Mouse (Mus musculus): ENCODE data around the gene Cdc123.
"Not testable (repeated sequence)": the region's sequence is repeated elsewhere in the genome, so short reads cannot be mapped to it uniquely, and the experiment has no call there.

Gene Cdc123

GRCm38 (mm10) chr2:5844873-5845631 lies at the start of gene Cdc123, which contains the start of gene Nudt5:
Gene Cdc123 (minus strand): TSS chr2:5845164.
Gene Nudt5 (plus strand): TSS chr2:5845019.
- DNase-seq (ENCODE audit: low read depth in 1 of 2, low spot score in 2 of 2) = peak; percentile 58 to 74

GRCm38 (mm10) chr2:5894296-5894695 lies 49.3 kb upstream of the Cdc123 start:
- no peak for DNase-seq (ENCODE audit: low read depth in 1 of 2, low spot score in 2 of 2)

- no peak for DNase-seq (ENCODE audit: low read depth in 1 of 2, low spot score in 2 of 2)
Measured at GRCm38 (mm10) chr2:5889412-5889811, 44.4 kb upstream of the Cdc123 start.

- DNase-seq (ENCODE audit: low read depth in 1 of 2, low spot score in 2 of 2) = no peak
Measured at GRCm38 (mm10) chr2:5888865-5889264, 43.9 kb upstream of the Cdc123 start.

GRCm38 (mm10) chr2:5877446-5877845 lies 32.5 kb upstream of the Cdc123 start:
- DNase-seq (ENCODE audit: low read depth in 1 of 2, low spot score in 2 of 2) = no peak

GRCm38 (mm10) chr2:5869746-5870145 lies 24.8 kb upstream of the Cdc123 start:
- DNase-seq (ENCODE audit: low read depth in 1 of 2, low spot score in 2 of 2) = no peak

- no peak for DNase-seq (ENCODE audit: low read depth in 1 of 2, low spot score in 2 of 2)
Measured at GRCm38 (mm10) chr2:5867681-5868080, 22.7 kb upstream of the Cdc123 start.

GRCm38 (mm10) chr2:5862834-5863233 lies 17.9 kb upstream of the Cdc123 start, which contains the start of gene Gm13199:
Gene Gm13199 (minus strand): TSS chr2:5862934.
- no peak for DNase-seq (ENCODE audit: low read depth in 1 of 2, low spot score in 2 of 2)

- DNase-seq (ENCODE audit: low read depth in 1 of 2, low spot score in 2 of 2) = no peak
Measured at GRCm38 (mm10) chr2:5851866-5852265, 6.9 kb upstream of the Cdc123 start.

GRCm38 (mm10) chr2:5851116-5851515 lies 6.2 kb upstream of the Cdc123 start:
- no peak for DNase-seq (ENCODE audit: low read depth in 1 of 2, low spot score in 2 of 2)

- DNase-seq (ENCODE audit: low read depth in 1 of 2, low spot score in 2 of 2) = no peak
Measured at GRCm38 (mm10) chr2:5845826-5846225, 862 bp upstream of the Cdc123 start.

GRCm38 (mm10) chr2:5844181-5844872 lies 637 bp downstream of the Cdc123 start:
- no peak for DNase-seq (ENCODE audit: low read depth in 1 of 2, low spot score in 2 of 2)

GRCm38 (mm10) chr2:5840815-5841214 lies 4.1 kb downstream of the Cdc123 start:
- DNase-seq (ENCODE audit: low read depth in 1 of 2, low spot score in 2 of 2) = no peak

GRCm38 (mm10) chr2:5825265-5825913 lies 19.6 kb downstream of the Cdc123 start:
- DNase-seq (ENCODE audit: low read depth in 1 of 2, low spot score in 2 of 2) = no peak

- no peak for DNase-seq (ENCODE audit: low read depth in 1 of 2, low spot score in 2 of 2)
Measured at GRCm38 (mm10) chr2:5824685-5825084, 20.3 kb downstream of the Cdc123 start.

- no peak for DNase-seq (ENCODE audit: low read depth in 1 of 2, low spot score in 2 of 2)
Measured at GRCm38 (mm10) chr2:5824213-5824612, 20.8 kb downstream of the Cdc123 start.

- DNase-seq (ENCODE audit: low read depth in 1 of 2, low spot score in 2 of 2) = no peak
Measured at GRCm38 (mm10) chr2:5822449-5822848, 22.5 kb downstream of the Cdc123 start.

- no peak for DNase-seq (ENCODE audit: low read depth in 1 of 2, low spot score in 2 of 2)
Measured at GRCm38 (mm10) chr2:5821264-5821663, 23.7 kb downstream of the Cdc123 start.

GRCm38 (mm10) chr2:5811235-5811782 lies 33.7 kb downstream of the Cdc123 start:
- no peak for DNase-seq (ENCODE audit: low read depth in 1 of 2, low spot score in 2 of 2)

GRCm38 (mm10) chr2:5810036-5810718 lies 34.8 kb downstream of the Cdc123 start:
- no peak for DNase-seq (ENCODE audit: low read depth in 1 of 2, low spot score in 2 of 2)

- not testable (repeated sequence) for DNase-seq (ENCODE audit: low read depth in 1 of 2, low spot score in 2 of 2)
Measured at GRCm38 (mm10) chr2:5806201-5806600, 38.8 kb downstream of the Cdc123 start.
